Mouse (Mus musculus) testis, adult 2 months (tissue): Measurements from ENCODE around the gene Mbtd1.

ENCODE experiments used
- CTCF ChIP-seq: fragments of 200-500 bp; IDR thresholded peaks from 2 replicates; pipeline ENCODE4 v1.5.1; 2012; ENCODE audit warnings: low read depth, mild to moderate bottlenecking, inconsistent platforms, low read length, moderate library complexity; ENCODE audit not compliant: control insufficient read depth, insufficient read depth, insufficient replicate concordance
- POLR2A ChIP-seq: fragments of 200-500 bp; IDR thresholded peaks from 2 replicates; pipeline ENCODE4 v1.6.1; 2012; ENCODE audit warnings: low read depth, mild to moderate bottlenecking, inconsistent platforms, low read length, moderate library complexity; ENCODE audit not compliant: control insufficient read depth

- TF ChIP-seq POLR2A (no peak), CTCF (no peak)
Observed at GRCm38 (mm10) chr11:93952376-93952775, 66.7 kb downstream of the Mbtd1 start.
